Mouse (Mus musculus) retina, postnatal 1 day (tissue): ENCODE measurements at regions not wholly inside any gene's neighbourhood (a gene's known extent, or its start where the extent isn't known, plus 50 kb on each side); places are given as distances from the start of the nearest gene placed in this dataset.

Source experiments
- DNase-seq: peaks from one replicate; pipeline ENCODE4 v3.0.0-alpha.2; 2012

DNA sequence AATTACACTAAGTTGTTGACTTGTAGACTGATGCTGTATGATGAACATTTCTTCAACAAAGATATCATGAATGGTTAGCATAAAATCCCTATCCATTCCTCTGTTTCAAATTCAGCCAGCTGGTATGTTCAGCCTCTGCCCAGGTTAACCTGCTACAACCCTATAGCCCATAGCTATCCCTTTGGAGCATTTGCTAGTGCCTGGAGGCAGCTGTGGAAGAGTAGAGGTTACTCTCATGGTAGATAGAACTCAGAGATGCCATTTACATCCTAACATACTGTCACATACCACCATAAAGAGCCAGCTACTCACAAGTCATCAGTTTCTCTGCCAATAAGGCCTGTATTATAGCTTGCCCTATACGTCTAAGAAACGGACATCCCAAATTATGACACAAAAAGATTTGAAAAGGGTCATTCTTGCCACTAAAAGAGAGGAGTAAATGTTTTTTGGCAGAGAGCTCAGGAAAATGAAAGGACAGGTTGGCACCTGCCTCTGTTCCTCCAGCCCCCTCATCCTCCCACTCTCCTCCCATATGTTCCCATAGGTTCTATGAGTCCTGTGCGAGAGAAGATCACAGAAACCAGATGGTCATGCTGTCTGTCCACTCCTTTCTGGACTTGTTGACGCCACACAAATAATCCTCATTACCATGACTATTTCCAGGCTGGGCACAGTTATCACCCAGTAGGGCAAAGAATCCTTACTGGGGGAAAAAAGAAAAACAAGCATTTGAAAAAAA, 156.5 kb upstream of the Ngly1 start:
- DNase-seq, result no peak

GRCm38 (mm10) chr14:16093133-16093505, 156.0 kb upstream of the Ngly1 start:
- no peak for DNase-seq

DNA sequence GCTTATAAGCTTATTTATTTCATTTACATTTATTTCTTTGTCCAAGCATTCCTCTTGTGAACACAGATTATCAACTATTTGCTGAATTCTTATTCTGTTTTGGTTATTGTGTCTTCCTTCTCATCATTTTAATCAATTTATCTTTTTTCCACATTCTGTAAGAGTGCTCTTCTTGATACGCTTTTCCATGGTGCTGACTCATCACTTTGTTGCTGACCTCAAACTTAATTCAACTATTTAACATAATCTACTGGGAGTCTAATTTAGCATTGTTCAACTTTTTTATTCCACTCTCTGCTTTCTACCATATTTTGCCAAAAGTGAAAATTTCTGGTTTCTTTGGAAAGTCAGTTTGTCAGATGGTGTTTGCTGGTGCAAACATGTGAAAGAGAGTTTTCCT, 139.7 kb upstream of the Ngly1 start:
- DNase-seq, result no peak

DNA sequence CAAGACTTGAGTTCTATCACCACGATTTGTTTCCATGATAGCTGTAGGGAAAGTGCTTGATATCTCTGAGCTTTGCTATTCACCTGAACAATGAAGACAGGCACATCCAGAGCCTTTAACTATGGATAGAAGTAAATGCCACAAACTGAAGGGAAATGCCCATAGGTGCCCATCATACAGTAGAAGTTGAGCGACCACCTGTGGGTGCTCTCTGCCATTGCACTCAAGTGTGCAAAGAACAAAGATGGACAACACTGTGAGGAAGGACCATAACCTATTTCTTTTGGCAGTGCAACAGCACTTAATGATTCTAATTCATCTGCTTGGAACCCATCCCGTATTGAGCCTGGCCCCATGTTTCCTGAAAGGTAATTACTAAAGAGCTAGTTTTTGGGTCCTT, 116.4 kb upstream of the Ngly1 start:
- DNase-seq, result no peak

DNA sequence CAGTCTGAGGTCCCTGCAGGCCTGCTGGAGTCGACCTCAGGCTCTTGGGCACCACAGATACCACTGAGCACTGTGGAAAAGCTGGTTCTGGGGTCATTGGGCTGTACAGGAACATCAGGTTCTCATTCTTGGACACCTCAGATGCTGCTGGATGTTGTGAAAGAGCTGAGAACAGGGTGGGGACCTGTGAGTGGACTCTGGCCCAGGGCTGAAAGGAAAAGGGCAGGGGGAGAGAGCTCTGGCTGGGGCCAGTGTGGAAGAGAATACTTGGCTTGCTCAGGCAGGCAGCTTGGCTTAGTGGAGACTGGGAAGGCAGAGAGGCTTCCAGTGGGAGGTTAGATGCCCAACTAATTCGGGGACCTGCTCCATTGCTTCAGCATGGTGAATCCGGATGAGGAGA, 115.7 kb upstream of the Ngly1 start:
- no peak for DNase-seq

DNA sequence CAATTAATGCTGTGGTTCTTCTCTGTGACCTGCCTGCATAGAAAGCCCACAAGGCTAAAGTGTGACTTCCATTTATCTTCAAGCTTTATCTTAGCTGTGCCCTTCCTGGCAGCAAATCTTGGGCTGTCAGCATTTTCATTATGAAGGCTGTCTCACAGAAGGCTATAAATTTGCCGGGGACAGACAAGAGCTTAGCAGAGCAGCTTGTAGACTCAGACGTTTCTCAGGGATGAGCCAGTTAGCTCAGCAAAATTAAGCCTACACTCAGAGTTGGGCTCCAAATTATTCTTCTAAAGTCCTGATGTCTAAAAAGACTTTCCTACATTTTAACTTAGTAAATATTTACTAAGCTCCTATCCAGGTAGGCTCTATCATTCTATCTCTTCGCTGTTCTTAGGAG, 112.9 kb upstream of the Ngly1 start:
- DNase-seq, result no peak

- DNase-seq, result no peak
Observed at GRCm38 (mm10) chr14:16144299-16144698, 104.8 kb upstream of the Ngly1 start.

DNA sequence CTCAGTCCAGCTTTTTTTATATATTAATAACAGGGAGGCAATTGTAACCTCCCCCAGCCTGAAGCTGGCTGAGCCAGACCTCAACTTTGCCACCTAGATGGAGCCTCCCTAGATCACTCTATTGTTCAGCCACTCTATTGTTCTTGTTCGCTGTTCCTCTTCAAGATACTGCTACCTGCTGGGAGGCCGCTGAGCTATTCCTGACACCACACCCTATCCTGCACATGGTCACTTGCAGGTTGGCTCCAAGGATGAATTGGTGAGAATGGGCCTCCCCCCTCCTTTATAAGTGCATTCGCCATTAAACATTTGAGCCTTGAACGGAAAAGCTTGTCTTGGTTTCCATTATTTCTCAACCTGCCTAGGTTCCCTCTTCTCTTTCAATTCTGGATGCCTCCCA, 102.3 kb upstream of the Ngly1 start:
- no peak for DNase-seq

DNA sequence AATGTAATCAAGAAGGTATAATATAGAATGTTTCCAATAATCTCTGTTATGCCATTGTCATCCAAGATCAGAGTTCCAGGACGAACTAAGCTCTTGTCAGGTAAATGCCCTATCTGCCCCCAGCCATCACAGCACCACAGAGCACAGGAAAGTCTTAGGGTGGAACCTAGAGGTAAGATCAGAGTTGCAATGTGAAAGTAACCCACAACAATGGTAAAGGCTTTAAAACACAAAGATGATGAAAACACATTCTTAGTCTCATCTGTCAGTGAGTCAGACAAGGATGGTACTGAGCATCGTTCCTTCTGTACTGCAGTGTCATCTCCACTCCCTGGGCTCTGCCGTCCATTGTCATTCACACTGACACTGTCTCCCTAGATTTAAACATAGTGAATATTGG, 97.3 kb upstream of the Ngly1 start:
- no peak for DNase-seq

DNA sequence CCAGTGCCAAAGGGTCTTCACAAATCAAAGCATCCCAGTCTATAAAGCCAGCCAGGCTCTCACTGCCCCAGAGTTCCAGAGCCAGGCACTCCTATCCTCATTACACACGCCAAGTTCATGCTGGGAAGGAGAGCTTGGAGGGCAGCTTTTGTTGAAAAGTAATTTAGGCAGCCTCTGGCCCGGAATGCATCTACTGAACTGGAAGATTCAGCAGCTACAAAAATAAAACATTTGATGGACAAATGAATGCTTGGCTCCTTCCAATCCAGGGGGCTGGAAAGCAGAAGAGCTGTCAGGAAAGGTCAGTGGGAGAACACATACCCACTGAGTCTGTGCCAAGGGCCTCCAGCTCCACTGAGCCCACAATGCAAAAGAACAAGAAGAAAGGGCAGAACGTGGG, 96.4 kb upstream of the Ngly1 start:
- DNase-seq, result peak; percentile 22

- DNase-seq, result no peak
Observed at GRCm38 (mm10) chr14:16155106-16155505, 94.0 kb upstream of the Ngly1 start.

GRCm38 (mm10) chr14:16170226-16170625, 78.9 kb upstream of the Ngly1 start:
- DNase-seq, result no peak

DNA sequence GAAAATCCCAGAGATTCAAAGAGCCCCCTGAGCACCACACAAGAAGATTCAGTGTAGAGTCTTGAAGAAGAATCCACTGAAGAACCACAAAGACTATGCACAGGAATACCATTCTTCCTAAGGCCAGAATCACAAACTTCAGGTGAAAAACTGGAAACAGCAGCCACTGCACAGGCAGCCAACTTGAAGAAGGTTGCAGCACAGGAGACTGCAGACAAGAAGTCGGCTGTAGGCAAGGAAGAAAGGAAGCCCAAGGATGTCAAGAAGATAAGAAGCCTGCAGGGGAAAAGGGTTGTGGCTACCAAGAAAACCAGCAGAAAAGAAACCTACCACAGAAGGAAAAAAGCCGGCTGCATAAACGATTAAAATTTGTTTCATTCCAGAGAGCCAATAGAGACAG, 76.8 kb upstream of the Ngly1 start:
- DNase-seq, result no peak

GRCm38 (mm10) chr14:16173292-16173691, 75.8 kb upstream of the Ngly1 start:
- peak; percentile 46 for DNase-seq

DNA sequence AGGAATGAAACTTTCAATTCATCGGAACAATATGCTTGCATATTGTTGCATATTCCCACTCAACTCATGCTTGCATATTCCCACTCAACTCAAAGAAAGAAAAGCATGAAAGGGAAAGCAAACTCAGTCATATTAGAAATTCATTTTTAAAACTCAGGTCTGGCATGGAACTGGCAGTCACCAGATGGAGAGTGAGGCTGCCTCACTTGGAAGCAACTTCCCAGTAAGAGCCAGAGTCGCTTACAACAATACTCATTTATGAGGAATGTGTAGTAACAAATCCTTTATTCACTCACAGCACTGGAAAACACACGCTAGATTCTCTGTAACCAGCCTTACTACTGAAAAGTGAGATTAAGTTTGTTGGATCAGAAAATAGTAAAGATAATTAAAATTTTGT, 70.9 kb upstream of the Ngly1 start:
- no peak for DNase-seq

DNA sequence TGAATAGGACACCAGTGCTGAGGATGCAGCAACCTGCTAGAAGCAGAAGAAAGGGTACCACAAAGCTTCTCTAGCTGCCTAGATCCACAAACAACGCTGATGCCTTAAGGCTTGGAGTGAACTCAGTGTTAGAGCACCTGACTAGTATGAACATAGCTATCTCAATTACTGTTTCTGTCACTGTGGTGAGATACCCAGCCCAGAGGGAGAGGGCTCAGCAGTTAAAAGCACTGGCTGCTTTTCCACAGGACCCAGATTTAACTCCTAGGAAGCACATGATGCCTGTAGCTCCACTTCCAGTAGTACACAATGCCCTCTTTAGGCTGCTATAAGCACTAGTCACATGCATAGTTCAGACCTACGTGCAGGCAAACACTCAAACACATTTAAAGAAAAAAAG, 67.3 kb upstream of the Ngly1 start:
- peak; percentile 2 for DNase-seq

DNA sequence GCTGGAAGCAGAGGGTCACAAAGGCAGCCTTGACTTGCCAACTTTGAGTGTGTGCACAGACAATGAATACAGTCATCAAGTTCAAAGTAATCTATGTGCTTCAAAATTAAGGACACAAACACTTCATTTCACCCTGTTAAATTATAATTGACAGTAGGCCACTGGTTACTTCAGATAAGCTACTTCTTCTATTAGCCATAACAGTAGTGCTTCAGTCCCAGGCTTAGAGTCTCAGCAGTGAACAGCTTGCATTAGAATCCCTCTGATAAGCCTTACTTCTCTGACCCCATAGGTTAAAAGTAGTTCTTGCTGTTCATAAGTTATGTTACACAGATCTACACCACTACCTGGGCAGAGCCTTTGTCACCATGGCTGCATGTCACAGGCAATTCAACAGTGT, 63.8 kb upstream of the Ngly1 start:
- DNase-seq, result no peak
